In the genomic region with DNA sequence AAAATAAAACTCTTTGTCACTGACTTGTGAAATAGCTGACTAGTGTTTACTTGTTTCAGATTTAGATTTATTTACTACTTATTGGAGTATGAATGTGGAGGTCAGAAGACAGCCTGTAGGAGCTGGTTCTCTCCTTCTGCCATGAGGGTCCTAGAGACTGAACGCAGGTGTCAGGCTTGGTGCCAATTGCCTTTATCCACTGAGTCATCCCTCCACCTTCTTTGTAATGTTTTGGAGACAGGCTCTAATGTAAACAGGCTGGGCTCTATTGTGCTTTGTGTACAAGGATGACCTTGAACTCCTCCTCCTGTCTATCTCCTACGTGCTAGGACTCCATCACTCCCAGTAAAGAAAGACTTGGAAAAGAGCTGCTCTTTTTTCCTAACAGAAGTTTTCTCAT, we compare ENCODE assay signal across 12 mouse cellular contexts. TPM values are rescaled to one million over a fixed set of nuclear protein-coding genes. Genes with fewer than 3 reads are reported as not detected.
DNase-seq lines count a peak whose midpoint lies in the region; ATAC-seq lines count a peak whose summit lies in the region.
"Had no signal": no experiment of that assay in that cellular context is flagged by ENCODE, and none has a peak within 500 bp of the region (broad histone marks: within the 10 kb centered on the region; RNA-seq: fewer than 3 reads in every experiment).

No protein-coding gene starts in this region.

- H3K4me2 ChIP-seq in hindbrain, embryonic 13.5 days, result peak overlapping the region; percentile 76
- peak overlapping the region; percentile 70 for H3K4me2 ChIP-seq in midbrain, embryonic 16.5 days (ENCODE audit: low read length)

- peak overlapping the region; percentile 41; the same call in 1 of the 2 replicates for H3K27ac ChIP-seq in forebrain, embryonic 10.5 days
- peak overlapping the region; percentile 37; the same call in 1 of the 2 replicates for H3K27ac ChIP-seq in hindbrain, embryonic 13.5 days
- H3K27ac ChIP-seq in midbrain, embryonic 16.5 days (ENCODE audit: low read length), result no peak overlapping the region; the same call in 1 of the 2 replicates

- peaks cover 41% of the 10 kb centered on the region for H3K4me1 ChIP-seq in forebrain, embryonic 10.5 days
- H3K4me1 ChIP-seq in hindbrain, embryonic 13.5 days (replicated peaks), result peaks cover 44% of the 10 kb centered on the region
- H3K4me1 ChIP-seq in midbrain, embryonic 16.5 days (ENCODE audit: control insufficient read depth, insufficient read depth, low read length), result peaks cover 28% of the 10 kb centered on the region

- peak; percentile 15 to 25 for DNase-seq in cerebellum, postnatal 10 days
- no peak for DNase-seq in cerebellum, adult 9-11 months
- no peak for DNase-seq in forebrain, embryonic 10.5 days (ENCODE audit: extremely low spot score, low spot score)
- no peak for DNase-seq in heart, adult 18-20 months
- DNase-seq in left cerebral cortex, postnatal 4 days, result no peak
- DNase-seq in urinary bladder, postnatal 36 days (ENCODE audit: low spot score in 2 of 2), result no peak
- DNase-seq: cerebellum, postnatal 36 days; kidney, adult 18-20 months; liver, postnatal 0 days; right cerebral cortex, adult 18-20 months had no signal

- H3K9me3 ChIP-seq in forebrain, embryonic 10.5 days, result no peaks in the 10 kb centered on the region
- no peaks in the 10 kb centered on the region for H3K9me3 ChIP-seq in hindbrain, embryonic 13.5 days
- no peaks in the 10 kb centered on the region for H3K9me3 ChIP-seq in midbrain, embryonic 16.5 days (replicated peaks; ENCODE audit: control insufficient read depth, low read length, poor library complexity, severe bottlenecking)

- peaks cover 47% of the 10 kb centered on the region for H3K36me3 ChIP-seq in forebrain, embryonic 10.5 days (replicated peaks)
- H3K36me3 ChIP-seq in hindbrain, embryonic 13.5 days, result peaks cover 30% of the 10 kb centered on the region
- peaks cover 15% of the 10 kb centered on the region for H3K36me3 ChIP-seq in midbrain, embryonic 16.5 days (ENCODE audit: control insufficient read depth, insufficient read depth, low read length)

- ATAC-seq in hindbrain, embryonic 13.5 days (ENCODE audit: low FRiP score), result no peak
- no peak for ATAC-seq in midbrain, embryonic 16.5 days
- ATAC-seq: liver, postnatal 0 days had no signal

- peak overlapping the region; percentile 64 for H3K9ac ChIP-seq in hindbrain, embryonic 13.5 days
- peak overlapping the region; percentile 33; the same call in 1 of the 2 replicates for H3K9ac ChIP-seq in midbrain, embryonic 16.5 days (ENCODE audit: low read depth, low read length)
- H3K9ac ChIP-seq: liver, postnatal 0 days had no signal

- peak overlapping the region; percentile 65; the same call in 1 of the 2 replicates for H3K4me3 ChIP-seq in forebrain, embryonic 10.5 days
- peak overlapping the region; percentile 65 for H3K4me3 ChIP-seq in hindbrain, embryonic 13.5 days
- peak overlapping the region; percentile 30 for H3K4me3 ChIP-seq in midbrain, embryonic 16.5 days (ENCODE audit: low read depth, low read length)

- WGBS in forebrain, embryonic 10.5 days, result 76% methylated on average over 2 of the region's 2 CpGs
- 19% methylated on average over 2 of the region's 2 CpGs for WGBS in hindbrain, embryonic 13.5 days
- 26% methylated on average over 2 of the region's 2 CpGs for WGBS in midbrain, embryonic 16.5 days

- H3K27me3 ChIP-seq in forebrain, embryonic 10.5 days (ENCODE audit: poor library complexity, severe bottlenecking), result no peaks in the 10 kb centered on the region
- no peaks in the 10 kb centered on the region for H3K27me3 ChIP-seq in hindbrain, embryonic 13.5 days
- no peaks in the 10 kb centered on the region for H3K27me3 ChIP-seq in midbrain, embryonic 16.5 days (ENCODE audit: control insufficient read depth, insufficient read depth, low read depth, low read length)

- intact Hi-C loops in left cerebral cortex, postnatal 4 days (cut with DNase I), result no loop called here

RNA-seq across cellular contexts. Expression of gene Spag9, which starts 51.4 kb away (rescaled TPM):
- 51.3 and 51.5 TPM in 2 replicates for polyA plus RNA-seq in forebrain, embryonic 10.5 days (2016; fragmentation: Nextera tagmentation; extraction: Ambion mirVana)
- polyA plus RNA-seq in hindbrain, embryonic 13.5 days (2015; fragmentation: Nextera tagmentation; extraction: Ambion mirVana), result 96.8 and 98.6 TPM in 2 replicates
- polyA plus RNA-seq in midbrain, embryonic 16.5 days (2015; fragmentation: Nextera tagmentation; extraction: Ambion mirVana), result 82.7 and 92.9 TPM in 2 replicates
- 100 to 1,000 TPM; 137 to 139 TPM for total RNA-seq in heart, adult 18-20 months (2021)
- 100 to 1,000 TPM; 232 to 235 TPM for total RNA-seq in left cerebral cortex, postnatal 4 days (2021)

Comparison
In these comparisons a context has a peak if more than half of its experiments do, and no peak if none do; other contexts are left out.
1. DNase-seq: peak in cerebellum, postnatal 10 days (2 of 2); none in cerebellum, adult 9-11 months (single experiment), forebrain, embryonic 10.5 days (single experiment), heart, adult 18-20 months (0 of 2), left cerebral cortex, postnatal 4 days (single experiment) and urinary bladder, postnatal 36 days (0 of 2).
2. Peak in every context shown above with its lines, with median percentiles within 50 percentile points of each other: H3K4me3 ChIP-seq.